Mouse (Mus musculus): ENCODE data around the gene Hspa1l.
A peak's percentile ranks its signal among the peaks of the same experiment; 100 is the strongest.

DNA sequence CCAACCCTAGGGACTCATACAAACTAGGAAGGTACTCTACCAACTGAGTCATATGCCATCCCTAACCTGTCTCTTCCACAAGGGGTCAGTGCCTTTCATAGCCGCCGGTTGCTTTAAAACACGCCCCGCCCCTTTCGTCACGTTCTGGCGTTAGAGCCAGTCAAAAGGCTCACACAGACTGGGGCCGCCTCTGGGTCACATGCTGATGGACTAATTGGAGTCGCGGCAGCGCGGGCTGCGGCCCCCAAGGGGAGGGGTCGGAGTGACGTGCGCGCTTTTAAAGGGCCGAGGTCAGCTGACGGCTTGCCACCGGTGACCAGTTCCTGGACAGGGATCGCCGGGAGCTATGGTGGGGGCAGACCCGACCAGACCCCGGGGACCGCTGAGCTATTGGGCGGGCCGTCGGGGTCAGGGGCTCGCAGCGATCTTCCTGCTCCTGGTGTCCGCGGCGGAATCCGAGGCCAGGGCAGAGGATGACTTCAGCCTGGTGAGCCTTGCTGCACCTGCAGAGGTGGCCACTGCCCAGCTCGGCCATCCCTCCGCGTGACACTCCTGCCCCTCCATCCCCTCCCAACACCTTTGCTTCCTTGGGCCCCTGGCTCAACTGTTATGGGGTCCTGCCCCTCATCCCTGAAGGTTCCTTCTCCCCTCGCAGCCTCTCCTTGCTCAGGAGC, 41.3 kb upstream of the Hspa1l start, which contains the start of gene Neu1:
- peak; percentile 89 for TF ChIP-seq CTCF (IDR thresholded peaks at IDR 0.05; ENCODE audit: low read depth)
- TF ChIP-seq EP300 (IDR thresholded peaks at IDR 0.05; ENCODE audit: low read depth) = peak; percentile 22; the same call in 1 of the 2 replicates

Data from liver, postnatal 0 days (tissue).